ENCODE assay signal across 8 mouse cellular contexts in the genomic region with DNA sequence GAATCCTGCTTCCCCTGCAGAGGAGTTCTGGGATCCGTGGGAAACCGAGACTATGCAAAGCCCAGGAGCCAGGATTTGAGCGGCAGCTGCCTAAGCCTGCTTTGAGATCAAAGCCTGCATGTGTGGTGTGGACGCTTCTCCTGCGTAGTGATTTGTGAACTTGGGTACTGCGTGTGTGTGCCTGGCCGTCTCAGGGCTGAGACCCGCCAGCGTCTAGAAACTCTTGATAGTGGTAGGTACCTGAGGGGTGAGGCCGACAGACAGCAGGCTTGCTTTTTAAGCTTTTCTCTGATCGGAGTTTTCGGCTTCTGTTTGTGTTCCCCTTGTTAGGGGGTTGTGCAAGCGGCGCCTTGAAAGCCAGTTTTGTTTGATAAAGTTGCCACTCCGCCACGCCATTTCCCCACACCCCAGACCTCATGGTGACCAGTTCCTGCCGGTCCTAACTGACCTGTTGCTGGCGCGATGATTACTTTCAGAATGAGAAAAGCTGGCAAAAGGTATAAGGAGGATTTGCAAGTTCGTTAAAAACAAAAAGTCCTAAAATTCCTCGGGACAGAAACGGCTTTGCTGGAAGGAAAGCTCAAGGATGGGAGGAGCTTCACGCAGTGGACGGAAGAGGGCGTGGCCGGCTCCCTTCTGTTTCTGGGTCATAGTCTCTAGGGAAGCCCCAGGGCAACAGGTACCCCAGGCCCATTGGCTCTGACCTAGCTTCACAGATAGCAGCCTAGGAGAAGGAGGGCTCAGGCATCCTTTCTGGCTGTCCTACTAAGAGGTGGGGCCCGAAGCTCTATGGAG. TPM values are rescaled to one million over a fixed set of nuclear protein-coding genes. Genes with fewer than 3 reads are reported as not detected.
A peak's percentile ranks its signal among the peaks of the same experiment; 100 is the strongest.
DNase-seq lines count a peak whose midpoint lies in the region; ATAC-seq lines count a peak whose summit lies in the region.

No protein-coding gene starts in this region.

- H3K27me3 ChIP-seq in forebrain, embryonic 11.5 days (ENCODE audit: control insufficient read depth, insufficient read depth, low read length): no peaks in the 10 kb centered on the region
- peaks cover 27% of the 10 kb centered on the region for H3K27me3 ChIP-seq in hindbrain, embryonic 12.5 days

- peak overlapping the region; percentile 63 for H3K9ac ChIP-seq in forebrain, embryonic 11.5 days (ENCODE audit: low read length)
- H3K9ac ChIP-seq in hindbrain, embryonic 12.5 days: peak overlapping the region; percentile 25

- DNase-seq in A20 (ENCODE audit: low read depth, low spot score) (peak; percentile 77), adipocyte (ENCODE audit: low spot score) (peak; percentile 90), liver (peak; percentile 83)
- DNase-seq in forebrain, embryonic 11.5 days (ENCODE audit: low spot score): peak; percentile 64
- DNase-seq in thymus, postnatal 0 days (ENCODE audit: low spot score): peak; percentile 50
- DNase-seq in right cerebral cortex, postnatal 36 days (ENCODE audit: low spot score in 2 of 2): no peak

- H3K36me3 ChIP-seq in forebrain, embryonic 11.5 days (ENCODE audit: control insufficient read depth, insufficient read depth, low read length): no peaks in the 10 kb centered on the region
- H3K36me3 ChIP-seq in hindbrain, embryonic 12.5 days: no peaks in the 10 kb centered on the region

- peak overlapping the region; percentile 87 for H3K4me2 ChIP-seq in forebrain, embryonic 11.5 days (ENCODE audit: low read depth, low read length, severe bottlenecking)
- H3K4me2 ChIP-seq in hindbrain, embryonic 12.5 days (replicated peaks): peak overlapping the region; percentile 57

- peaks cover 4% of the 10 kb centered on the region; the same call in 1 of the 2 replicates for H3K4me1 ChIP-seq in forebrain, embryonic 11.5 days (replicated peaks; ENCODE audit: control insufficient read depth, insufficient read depth, low read length)
- peaks cover 14% of the 10 kb centered on the region for H3K4me1 ChIP-seq in hindbrain, embryonic 12.5 days

- WGBS in forebrain, embryonic 11.5 days: 3% methylated on average over 27 of the region's 27 CpGs
- 2% methylated on average over 27 of the region's 27 CpGs for WGBS in hindbrain, embryonic 12.5 days

- no peak overlapping the region for H3K27ac ChIP-seq in forebrain, embryonic 11.5 days (ENCODE audit: low read depth, low read length)
- H3K27ac ChIP-seq in hindbrain, embryonic 12.5 days: no peak overlapping the region

- peak; percentile 58; the same call in 1 of the 2 replicates for ATAC-seq in forebrain, embryonic 11.5 days (replicated peaks; ENCODE audit: low FRiP score)
- no peak for ATAC-seq in hindbrain, embryonic 12.5 days (ENCODE audit: low FRiP score)
- ATAC-seq in monocyte, adult 5-6 weeks (replicated peaks; ENCODE audit: insufficient number of reproducible peaks, low FRiP score, low TSS enrichment, poor library complexity, severe bottlenecking): peak; percentile 23; the same call in 1 of the 2 replicates

- no peaks in the 10 kb centered on the region for H3K9me3 ChIP-seq in forebrain, embryonic 11.5 days (ENCODE audit: control insufficient read depth, low read length)
- H3K9me3 ChIP-seq in hindbrain, embryonic 12.5 days (replicated peaks): no peaks in the 10 kb centered on the region

- H3K4me3 ChIP-seq in forebrain, embryonic 11.5 days (ENCODE audit: low read depth, low read length): peak overlapping the region; percentile 40
- peak overlapping the region; percentile 28 for H3K4me3 ChIP-seq in hindbrain, embryonic 12.5 days

RNA-seq across cellular contexts. Expression of a gene that starts 0.5 kb away (rescaled TPM):
- polyA plus RNA-seq in forebrain, embryonic 11.5 days (2014; fragmentation: Nextera tagmentation; extraction: Ambion mirVana): 45.7 and 53.1 TPM in 2 replicates
- polyA plus RNA-seq in hindbrain, embryonic 12.5 days (2016; fragmentation: Nextera tagmentation; extraction: Ambion mirVana): 38.9 and 40.7 TPM in 2 replicates
- 1.1 to 13.5 TPM (median 4.1 TPM) in 3 replicates for total RNA-seq in monocyte, adult 5-6 weeks (2017)
- polyA plus RNA-seq in thymus, postnatal 0 days (2015; fragmentation: Nextera tagmentation; extraction: Ambion mirVana): 30.9 and 34.4 TPM in 2 replicates

RNA-seq across cellular contexts. Expression of a gene that starts 0.7 kb away (rescaled TPM):
- polyA plus RNA-seq in forebrain, embryonic 11.5 days (2014; fragmentation: Nextera tagmentation; extraction: Ambion mirVana): 28.4 and 33.0 TPM in 2 replicates
- polyA plus RNA-seq in hindbrain, embryonic 12.5 days (2016; fragmentation: Nextera tagmentation; extraction: Ambion mirVana): 19.5 and 21.9 TPM in 2 replicates
- 34.9 to 79.7 TPM (median 46.3 TPM) in 3 replicates for total RNA-seq in monocyte, adult 5-6 weeks (2017)
- polyA plus RNA-seq in thymus, postnatal 0 days (2015; fragmentation: Nextera tagmentation; extraction: Ambion mirVana): 295 and 320 TPM in 2 replicates

RNA-seq across cellular contexts. Expression of a gene that starts 30.9 kb away (rescaled TPM):
- polyA plus RNA-seq in forebrain, embryonic 11.5 days (2014; fragmentation: Nextera tagmentation; extraction: Ambion mirVana): 51.8 and 59.5 TPM in 2 replicates
- 44.3 and 45.1 TPM in 2 replicates for polyA plus RNA-seq in hindbrain, embryonic 12.5 days (2016; fragmentation: Nextera tagmentation; extraction: Ambion mirVana)
- 2.7 to 4.9 TPM (median 2.8 TPM) in 3 replicates for total RNA-seq in monocyte, adult 5-6 weeks (2017)
- 39.1 and 39.2 TPM in 2 replicates for polyA plus RNA-seq in thymus, postnatal 0 days (2015; fragmentation: Nextera tagmentation; extraction: Ambion mirVana)

RNA-seq across cellular contexts. Expression of a gene that starts 37.4 kb away (rescaled TPM):
- polyA plus RNA-seq in forebrain, embryonic 11.5 days (2014; fragmentation: Nextera tagmentation; extraction: Ambion mirVana): 2.3 and 2.5 TPM in 2 replicates
- polyA plus RNA-seq in hindbrain, embryonic 12.5 days (2016; fragmentation: Nextera tagmentation; extraction: Ambion mirVana): 2.0 and 2.1 TPM in 2 replicates
- total RNA-seq in monocyte, adult 5-6 weeks (2017): not detected in 3 replicates
- polyA plus RNA-seq in thymus, postnatal 0 days (2015; fragmentation: Nextera tagmentation; extraction: Ambion mirVana): 3.9 and 4.3 TPM in 2 replicates

RNA-seq across cellular contexts. Expression of a gene that starts 53.4 kb away (rescaled TPM):
- polyA plus RNA-seq in forebrain, embryonic 11.5 days (2014; fragmentation: Nextera tagmentation; extraction: Ambion mirVana): 35.3 and 35.4 TPM in 2 replicates
- 64.1 and 77.2 TPM in 2 replicates for polyA plus RNA-seq in hindbrain, embryonic 12.5 days (2016; fragmentation: Nextera tagmentation; extraction: Ambion mirVana)
- total RNA-seq in monocyte, adult 5-6 weeks (2017): 5.0 to 6.9 TPM (median 5.2 TPM) in 3 replicates
- polyA plus RNA-seq in thymus, postnatal 0 days (2015; fragmentation: Nextera tagmentation; extraction: Ambion mirVana): 8.9 and 11.8 TPM in 2 replicates

Comparison
In these comparisons a context has a peak if more than half of its experiments do, and no peak if none do; other contexts are left out.
1. DNase-seq: peak in A20 (single experiment), adipocyte (single experiment), forebrain, embryonic 11.5 days (single experiment), liver (single experiment) and thymus, postnatal 0 days (single experiment); none in right cerebral cortex, postnatal 36 days (0 of 2).